Mouse (Mus musculus) gonadal fat pad, adult 2 months (tissue): Measurements from ENCODE around the gene Ano2. TPM values are rescaled to one million over a fixed set of nuclear protein-coding genes. Genes with fewer than 3 reads are reported as not detected.

ENCODE experiments used
- DNase-seq: peaks from one replicate; pipeline ENCODE4 v3.0.0-alpha.2; 2012; ENCODE audit warnings: low read depth
- polyA plus RNA-seq: library from polyadenylated mRNA; depleted of rRNA; stranded (reverse); fragments of >200 nt; gene quantifications from 2 replicates; pipeline ENCODE4 v1.2.3, GENCODE M21; 2012

The Ano2 gene
- polyA plus RNA-seq, 1 experiment, result not detected

DNA sequence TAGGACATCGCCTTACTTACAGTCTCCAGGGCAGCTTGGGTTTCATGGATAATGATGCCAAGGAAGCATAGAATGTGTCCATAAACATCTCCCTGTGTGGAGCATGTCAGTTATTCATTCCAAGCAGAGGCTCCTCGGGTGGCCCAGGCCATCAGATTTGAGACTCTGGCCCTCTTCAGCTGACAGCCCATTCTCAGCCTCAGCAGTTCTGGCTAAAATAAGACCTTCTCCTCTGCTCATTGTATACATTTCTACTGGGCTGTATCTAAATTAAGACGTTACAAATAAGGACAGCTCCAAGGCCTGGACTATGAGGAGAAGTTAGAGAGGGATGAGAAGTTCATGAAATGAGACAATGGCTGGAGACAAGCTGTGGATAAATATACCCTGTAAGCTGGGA lies 204.1 kb downstream of the Ano2 start:
- no peak for DNase-seq

DNA sequence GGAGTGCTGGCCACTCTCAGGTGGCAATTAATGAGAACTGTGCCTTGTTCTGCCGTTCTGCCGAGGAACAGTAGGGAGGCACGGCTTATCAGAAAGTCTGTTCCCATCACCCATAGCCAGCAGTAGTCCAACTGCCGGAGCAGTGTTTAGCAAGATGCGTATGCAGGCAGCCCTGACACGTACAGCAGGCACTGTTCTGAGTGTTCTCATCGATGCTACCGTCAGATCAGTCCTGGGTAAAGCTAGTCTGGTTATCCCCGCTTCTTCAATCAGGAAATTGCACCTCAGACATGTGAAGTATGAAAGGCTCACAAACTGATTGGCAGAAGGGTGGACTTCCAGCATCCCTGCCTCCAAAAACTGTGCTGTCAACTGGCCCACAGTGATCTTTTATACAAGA lies 224.2 kb downstream of the Ano2 start:
- DNase-seq, result no peak

DNA sequence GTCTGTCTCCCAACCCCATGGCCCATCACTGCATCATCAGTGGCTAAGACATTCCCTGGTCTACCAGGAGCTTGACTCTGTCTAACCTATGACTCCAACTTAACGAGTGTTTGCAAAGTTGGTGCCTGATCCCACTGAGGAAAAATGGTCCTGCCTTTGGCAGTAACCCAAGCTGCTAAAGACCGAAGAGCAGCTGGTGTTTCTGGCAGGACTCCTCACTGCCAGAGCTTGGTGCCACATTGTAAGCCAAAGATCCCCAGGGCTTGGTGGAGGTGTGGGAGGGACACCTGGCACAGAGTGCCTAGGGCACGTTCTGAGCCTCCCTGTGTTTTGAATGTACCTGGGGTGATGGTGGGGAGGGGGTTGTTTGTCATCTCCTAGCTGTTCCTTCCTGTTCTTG lies 232.5 kb downstream of the Ano2 start:
- no peak for DNase-seq

DNA sequence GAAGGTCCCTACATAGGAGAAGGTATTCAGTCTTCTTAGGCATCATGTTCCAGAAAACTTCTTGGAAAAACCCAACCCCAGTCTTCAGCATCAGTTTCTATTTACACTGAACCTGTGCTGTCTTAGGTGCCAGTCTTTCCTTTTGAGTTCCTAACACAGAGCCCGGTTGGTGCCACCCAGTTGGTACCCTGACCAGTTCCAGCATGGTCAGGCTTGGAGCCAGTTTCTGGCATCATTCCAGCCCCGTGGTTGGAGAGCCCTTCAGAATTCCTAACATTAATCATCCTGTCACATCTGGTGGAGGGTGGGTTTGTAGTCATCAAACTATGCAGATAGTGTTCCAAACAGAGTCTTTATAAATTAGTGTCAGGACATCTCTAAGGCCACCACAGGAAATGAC lies 234.8 kb downstream of the Ano2 start:
- no peak for DNase-seq

DNA sequence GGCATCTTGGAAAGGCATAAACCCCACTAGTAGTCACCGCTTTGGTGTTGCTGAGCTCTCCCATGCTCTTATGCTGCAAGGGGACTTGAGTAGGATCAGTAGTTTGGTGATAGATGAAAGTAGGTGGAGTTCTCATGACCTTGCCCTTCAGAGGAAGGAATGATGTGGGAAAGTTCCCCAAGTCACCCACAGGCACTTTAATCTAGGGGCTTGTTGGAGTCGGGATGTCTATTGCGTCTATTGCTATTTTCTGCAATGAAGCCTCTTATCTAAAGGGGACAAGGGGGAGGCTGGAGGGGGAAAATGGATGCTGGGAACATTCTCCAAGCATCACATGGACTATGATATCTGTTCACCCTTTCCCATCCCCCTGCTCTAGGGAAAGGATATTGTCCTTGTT lies 235.6 kb downstream of the Ano2 start:
- no peak for DNase-seq

DNA sequence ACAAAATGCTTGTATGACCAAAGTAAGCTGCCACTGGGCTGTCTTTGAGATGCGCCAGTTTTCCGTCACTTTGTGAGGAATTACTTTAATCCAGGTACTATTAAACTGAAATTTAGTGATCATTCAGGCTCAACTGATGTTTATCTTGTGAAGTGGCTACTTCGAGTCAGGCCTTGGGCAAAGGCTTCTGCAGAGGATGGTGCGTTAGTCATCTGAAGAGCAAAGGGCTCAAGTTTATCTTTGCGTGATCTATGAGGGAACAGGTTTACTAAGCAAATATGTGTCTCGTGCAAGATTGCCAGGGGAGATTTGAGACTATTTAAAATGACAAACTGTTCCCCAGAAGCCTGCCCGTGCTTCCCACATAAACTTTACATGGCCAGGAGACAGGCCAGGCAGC lies 241.7 kb downstream of the Ano2 start:
- peak; percentile 64 for DNase-seq

DNA sequence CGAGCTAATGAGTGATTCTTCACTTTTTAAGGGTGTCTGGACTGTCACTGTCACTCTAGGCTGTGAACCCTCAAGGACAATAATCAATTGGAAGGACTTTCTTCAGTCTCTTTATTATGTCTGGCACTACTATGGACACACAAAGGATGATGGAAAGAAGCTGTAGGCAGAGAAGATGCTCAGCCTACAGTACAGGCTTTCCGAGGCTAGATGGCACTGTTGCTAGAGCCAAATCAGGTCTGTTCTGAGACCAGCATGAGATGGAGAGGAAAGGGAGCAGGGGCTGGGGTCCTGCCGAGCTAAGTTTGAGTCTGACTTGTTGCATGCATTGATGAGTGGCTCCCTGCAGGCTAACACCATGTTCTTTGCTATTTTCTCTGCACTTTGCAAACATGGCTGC lies 264.7 kb downstream of the Ano2 start:
- DNase-seq, result no peak

DNA sequence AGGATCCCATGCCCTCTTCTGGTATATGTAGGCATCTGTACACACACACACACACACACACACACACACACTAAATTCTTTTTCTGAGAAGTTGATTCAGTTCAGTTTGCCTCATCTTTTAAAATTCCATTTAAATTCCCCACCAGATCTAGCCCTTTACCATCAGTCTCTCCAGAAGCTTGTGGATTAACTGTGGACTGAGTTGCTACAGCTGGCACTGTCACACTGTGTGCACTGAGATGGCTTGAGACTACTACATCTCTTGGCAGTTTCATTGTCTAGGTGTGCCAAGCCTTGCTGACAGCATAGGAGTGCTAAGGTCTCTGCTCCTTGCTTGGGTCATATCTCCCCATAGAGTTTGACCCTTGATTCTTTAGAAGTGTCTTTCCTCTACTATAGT lies 283.3 kb downstream of the Ano2 start:
- no peak for DNase-seq

DNA sequence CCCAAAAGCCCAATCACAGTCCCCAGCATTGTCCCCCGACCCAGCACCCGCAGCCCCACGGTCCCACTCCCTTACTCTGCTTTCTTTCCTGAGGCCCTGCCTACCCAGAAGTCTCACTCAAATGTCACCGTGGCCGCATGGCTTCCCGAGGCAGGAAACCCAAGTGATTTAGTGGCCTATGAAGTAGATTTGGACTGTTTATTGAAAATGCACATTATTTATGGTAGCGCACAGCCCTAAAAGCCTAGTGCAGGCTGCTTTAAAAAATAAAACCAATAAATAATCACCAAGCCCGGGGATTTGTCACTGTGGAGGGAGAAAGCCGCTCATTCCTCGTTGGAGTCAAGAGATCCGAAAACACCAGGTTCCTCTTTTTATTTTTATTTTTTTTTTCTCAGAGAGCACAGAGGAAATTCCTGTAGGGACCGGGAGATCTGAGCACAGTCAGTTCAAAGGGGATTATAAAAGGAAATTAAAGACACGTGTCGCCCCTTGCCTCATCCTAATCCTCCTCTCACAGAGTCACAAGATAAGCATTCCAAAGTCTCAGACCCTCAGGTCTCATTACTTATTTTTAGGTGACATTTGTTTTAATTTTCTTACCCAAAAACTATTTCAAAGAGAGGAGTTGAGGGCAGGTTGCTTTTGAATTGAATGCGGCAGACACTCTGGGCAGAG lies 285.7 kb downstream of the Ano2 start:
- no peak for DNase-seq

DNA sequence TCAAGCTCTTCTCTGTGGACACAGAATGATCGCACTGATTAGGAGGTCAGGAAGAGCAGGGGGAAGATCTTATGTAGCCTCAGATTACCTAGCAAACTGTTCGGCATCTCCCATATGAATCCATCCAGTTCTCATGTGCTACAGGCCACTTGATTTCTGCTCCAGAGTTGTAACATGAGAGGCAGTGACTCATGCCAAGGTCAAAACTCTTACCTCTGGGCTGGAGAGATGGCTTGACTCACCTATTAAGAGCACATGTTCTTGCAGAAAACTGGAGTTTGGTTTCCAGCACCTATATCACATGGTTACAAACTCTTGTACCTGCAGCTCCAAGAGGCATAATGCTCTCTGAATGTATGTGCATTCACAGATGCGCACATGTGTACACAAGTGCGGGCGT lies 289.4 kb downstream of the Ano2 start:
- no peak for DNase-seq

DNA sequence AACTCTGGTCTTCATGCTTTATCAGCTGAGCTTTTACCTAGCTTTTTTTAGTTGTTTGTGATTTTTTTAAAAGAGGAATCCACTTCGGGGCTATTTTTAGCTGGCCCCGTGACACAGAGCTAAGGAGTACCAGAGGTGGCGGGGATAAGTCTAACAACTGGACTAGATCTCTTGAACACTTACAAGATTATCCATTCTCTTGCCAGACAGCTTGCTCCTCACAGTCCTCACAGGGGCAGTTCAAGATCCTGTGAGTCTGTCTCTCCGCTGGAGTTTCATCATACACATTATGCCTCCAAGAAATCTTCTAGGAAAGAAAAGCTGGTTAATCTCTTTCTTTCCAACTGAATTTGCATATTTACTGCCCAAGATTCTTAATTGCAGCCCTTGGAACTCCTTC lies 293.8 kb downstream of the Ano2 start:
- no peak for DNase-seq

DNA sequence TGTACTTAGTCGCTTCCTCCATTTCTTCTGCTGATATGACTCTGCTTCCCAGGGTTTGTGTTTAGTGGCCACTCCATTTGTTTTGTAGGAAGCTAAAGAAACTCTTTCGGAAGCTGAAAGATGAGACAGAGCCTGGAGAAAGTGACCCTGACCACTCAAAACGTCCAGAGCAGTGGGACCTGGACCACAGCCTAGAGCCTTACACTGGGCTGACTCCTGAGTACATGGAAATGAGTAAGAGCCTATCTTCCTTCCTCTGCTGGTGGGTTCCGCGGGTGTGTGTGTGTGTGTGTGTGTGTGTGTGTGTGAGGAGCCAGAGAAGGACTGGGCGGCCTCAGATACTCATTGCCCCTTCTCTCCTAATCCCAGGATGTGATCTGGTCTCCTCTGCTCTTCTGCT lies 302.5 kb downstream of the Ano2 start:
- DNase-seq, result no peak

DNA sequence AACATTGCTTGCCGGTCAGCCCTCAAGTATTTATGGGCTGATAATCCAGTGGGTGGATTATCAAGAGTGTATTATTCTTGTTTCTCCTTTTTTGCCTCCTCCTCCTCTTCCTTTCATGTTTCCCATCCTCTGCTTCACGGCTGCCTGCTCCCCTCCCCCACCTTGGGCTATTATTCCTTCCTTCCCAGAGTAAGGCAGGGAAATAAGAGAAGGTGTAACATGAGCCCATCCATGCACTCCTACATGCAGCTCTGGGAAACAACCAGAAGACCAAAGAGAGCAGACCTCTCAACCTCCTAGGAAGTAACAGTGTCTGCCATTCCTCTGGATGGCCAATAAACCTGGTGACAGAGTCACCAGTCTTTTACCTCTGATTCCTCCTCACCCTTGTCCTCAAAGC lies 311.6 kb downstream of the Ano2 start:
- no peak for DNase-seq

DNA sequence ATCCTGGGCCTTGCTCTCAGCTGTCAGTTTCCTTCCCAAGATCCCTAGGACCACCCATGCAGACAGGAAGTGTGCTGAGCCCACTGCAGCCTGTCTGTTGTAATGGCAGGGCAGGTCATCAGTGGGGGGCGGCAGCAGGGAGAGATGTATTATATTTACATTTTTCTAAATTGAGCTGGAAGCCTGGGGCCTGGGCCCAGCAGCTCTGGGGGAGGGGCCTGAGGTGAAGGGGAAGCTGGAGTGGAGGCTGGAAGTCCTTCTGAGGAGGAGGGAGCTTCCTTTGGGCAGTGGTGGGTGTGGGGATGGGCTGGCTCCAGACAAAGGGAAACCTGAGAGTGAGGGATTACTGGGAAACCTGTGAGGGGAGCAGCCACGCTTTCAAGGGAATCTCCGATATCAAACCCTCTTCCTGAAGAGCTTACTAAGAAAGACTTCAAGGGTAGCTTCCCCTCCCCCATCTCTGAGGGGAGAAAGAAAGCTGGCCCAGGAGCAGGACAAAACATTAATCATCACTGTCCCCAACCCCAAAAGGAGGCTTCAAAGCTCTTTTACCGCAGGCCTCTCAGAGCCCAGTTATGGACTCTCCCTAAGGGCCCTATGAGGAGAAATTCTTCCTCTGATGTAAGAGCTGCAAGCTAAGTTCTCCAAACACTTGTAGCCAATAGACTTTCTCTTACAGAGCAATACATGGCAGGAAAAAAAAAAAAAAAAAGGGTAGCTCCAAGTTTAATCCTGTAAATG lies 313.0 kb downstream of the Ano2 start:
- DNase-seq, result no peak

DNA sequence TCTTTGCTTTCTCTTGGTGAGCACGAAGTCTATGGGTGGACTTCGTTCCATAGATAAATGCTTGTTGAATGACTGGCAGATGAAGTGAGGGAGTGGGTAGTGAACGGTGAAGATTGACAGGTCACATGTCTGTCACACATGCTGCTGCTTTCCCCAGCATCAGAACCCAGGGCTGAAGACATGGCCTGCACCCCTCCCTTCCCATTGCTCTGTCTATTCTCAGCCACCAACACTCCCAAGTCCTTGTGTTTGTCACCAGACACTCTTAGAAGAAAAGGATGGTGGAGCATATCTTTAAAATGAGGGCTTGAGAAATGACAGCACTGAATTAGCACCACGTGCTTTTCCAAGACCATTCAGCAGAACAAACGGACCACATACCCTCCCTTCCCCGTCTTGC lies 316.4 kb downstream of the Ano2 start:
- no peak for DNase-seq

DNA sequence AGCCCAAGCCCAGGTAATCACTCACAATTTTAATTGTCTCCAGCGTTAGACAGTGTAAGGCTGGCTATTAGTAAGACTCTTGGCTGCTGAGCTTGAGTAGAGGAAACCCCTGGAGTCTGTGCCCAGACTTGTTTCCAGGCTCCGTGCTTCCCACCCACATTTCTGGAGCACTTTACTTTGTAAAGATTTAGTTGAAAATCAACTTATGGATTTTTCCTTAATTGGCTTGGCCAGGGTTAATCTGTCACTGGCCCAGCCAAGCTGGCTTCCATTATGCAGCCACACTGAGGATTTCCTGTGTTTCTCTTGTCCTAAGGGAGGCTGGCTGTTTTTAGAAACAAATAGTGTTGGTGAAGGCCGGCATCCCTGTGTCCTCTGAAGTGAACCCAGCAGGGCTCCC lies 318.9 kb downstream of the Ano2 start:
- no peak for DNase-seq

DNA sequence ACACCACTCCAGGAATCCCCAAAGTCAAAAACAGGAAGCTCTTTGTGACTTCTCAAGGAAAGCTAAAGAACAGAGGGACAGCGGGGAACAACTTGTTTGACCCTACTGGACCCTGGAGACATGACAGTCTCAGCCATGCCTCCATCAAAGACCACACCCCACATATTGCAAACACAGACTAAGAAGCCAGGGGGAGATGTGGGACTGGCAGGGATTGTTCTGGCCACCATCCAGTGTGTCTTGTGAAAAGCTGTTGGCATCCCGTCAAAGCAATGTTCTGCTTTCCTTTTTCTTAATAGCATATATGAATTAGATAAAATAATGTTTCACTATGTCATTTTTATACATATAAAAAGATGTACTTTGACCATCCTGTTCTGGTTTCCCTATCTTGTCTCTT lies 326.8 kb downstream of the Ano2 start:
- DNase-seq, result no peak

DNA sequence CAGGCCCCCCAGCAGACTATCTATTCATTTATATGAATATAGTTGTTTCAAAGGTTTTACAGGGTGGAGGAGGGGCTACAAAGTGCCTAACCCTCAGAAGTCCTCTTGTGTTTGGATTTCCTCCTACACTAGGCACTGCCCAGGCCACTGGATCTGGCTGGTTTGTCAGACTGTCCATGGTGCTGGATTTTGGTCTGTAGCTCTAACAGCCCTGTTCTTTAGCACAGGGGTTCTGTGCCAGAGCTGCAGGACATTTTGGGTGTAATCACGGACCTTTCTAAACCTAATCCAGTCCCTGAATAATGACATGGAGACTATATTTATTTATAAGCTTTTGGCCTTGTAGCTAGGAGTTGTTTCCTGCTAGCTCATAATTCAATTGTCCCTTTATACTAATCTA lies 328.2 kb downstream of the Ano2 start:
- no peak for DNase-seq

DNA sequence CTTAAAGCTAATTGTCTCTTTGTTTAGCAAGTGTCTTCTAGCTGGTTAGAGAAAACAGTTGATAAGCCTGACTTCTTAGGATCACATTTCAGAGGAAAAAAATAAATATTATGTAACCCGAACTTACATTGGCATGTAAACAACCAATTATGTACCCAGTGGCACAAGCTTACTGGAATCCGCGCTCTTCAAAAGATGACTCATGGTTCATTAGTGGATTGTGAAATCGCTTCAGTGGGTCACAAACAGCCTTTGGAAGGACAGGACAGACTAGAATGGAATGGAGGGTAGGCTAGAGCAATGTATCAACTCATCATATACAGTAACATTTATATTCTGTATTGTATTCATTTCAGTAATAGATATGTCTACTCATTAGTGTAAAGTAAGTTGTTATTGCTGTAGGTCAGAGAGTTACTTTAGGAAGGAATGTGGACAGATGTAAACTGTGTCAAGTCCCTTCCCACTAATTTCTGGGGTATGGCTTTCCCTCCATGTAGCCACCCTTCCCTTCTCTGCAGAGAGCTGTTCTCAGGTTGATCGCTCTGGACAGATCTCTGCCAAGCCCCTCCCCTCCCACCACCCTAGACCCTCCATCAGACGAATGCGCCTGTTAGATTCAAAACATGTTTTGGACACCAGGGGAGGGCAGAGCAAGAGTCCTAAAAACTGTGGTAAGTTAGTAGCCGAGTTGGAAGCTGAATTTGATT lies 343.6 kb downstream of the Ano2 start:
- DNase-seq, result no peak

DNA sequence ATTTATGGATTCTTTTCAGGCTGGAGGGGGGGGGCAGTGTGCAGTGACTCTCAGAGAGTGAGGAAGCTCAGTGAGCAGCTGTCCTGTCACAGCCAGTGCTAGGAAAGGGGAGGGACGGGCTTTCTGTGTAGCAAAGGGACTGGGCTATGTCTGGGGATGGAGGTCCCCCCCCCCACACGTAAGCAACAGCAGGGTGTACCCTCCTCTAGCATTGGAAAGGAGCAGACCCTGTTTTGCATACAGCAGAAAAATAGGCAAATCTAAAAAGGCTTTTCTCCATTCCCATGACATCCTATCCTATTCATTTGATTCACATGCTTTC lies 344.1 kb downstream of the Ano2 start:
- DNase-seq, result no peak

DNA sequence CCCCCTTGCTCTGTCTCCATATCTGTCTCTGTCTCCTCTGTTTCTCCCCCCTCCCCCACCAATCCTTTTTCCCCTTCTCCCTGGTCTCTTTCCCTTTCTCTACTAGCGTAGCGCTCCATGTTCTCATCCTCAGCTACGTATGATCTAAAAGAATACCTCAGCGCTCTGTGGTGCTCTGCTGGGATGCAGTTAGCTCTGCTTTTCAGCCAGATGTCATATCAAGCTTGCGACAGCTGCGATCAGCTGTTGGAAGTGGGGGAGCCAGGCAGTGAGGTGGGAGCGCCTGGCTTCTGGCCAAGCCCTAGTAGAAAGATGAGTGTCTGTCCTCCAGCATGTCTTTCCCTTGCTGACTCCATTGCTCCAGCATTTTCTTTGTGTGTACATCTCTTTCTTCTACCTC lies 344.5 kb downstream of the Ano2 start:
- no peak for DNase-seq

DNA sequence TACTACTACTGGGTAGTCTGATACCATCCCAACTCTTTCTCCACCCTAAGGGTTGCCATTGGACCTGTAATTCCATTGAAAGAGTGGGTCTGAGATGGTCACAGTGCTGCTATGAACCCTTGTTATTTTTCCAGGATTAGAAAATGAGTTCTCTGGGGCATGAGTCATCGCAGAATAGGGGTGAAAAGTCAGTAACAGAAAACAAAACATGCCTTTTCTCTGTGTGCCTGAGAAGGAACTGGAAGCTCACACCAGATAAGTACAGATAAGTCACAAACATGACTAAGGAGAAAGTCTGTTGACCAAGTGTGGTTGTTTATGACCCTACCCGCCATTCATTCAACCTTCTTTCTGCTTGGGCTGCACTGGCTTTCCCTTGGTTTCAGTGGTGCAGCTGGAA lies 345.4 kb downstream of the Ano2 start:
- DNase-seq, result no peak

DNA sequence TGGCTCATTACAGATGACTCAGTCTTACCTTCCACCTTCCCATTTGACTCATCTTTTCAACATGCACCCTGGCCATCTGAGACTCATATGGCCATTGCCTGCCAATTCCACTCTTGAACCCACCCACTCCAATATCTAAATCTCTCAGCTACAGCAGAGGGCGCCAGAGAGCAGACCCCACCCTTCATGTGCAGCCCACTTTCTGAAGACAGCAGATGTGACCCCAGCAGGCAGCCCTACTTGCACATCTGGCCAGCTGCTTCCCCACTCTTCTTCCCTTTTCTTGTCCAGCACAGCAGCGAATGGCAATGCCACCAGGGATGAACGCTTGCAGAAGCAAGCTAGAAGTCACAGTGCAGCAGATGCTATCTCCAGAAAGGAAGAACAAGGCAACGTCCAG lies 355.7 kb downstream of the Ano2 start:
- no peak for DNase-seq
